In the genomic region with DNA sequence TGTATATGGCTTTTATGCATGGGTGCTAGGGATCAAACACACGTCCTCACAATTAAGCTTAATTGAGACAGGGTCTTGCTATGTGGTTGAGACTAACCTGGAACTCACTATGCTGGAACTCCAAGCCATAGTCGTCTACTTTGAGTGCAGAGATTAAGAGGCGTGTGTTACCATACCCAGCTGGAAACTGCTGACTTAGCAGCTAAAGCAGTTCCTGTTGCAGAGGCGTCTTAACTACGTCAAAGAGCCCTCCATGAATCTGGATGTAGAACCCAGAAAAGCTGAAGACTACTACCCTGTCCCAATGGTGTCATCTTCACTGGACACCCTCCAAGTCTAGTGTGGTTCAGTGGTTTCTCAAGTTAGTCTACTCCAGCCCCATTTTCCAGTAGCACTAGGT, we compare ENCODE assay signal across 37 mouse cellular contexts. TPM values are rescaled to one million over a fixed set of nuclear protein-coding genes. Genes with fewer than 3 reads are reported as not detected.
"Had no signal": no experiment of that assay in that cellular context is flagged by ENCODE, and none has a peak within 500 bp of the region (broad histone marks: within the 10 kb centered on the region; RNA-seq: fewer than 3 reads in every experiment).

No protein-coding gene starts in this region.

- H3K9me3 ChIP-seq: hindbrain, embryonic 10.5 days; hindbrain, embryonic 12.5 days; kidney, embryonic 15.5 days; limb, embryonic 13.5 days; limb, embryonic 15.5 days; liver, embryonic 12.5 days had no signal

- H3K4me2 ChIP-seq: heart, embryonic 11.5 days; hindbrain, embryonic 12.5 days; hindbrain, embryonic 14.5 days; kidney, embryonic 15.5 days; limb, embryonic 13.5 days; limb, embryonic 15.5 days; liver, embryonic 12.5 days had no signal

- H3K27me3 ChIP-seq: hindbrain, embryonic 12.5 days; kidney, embryonic 15.5 days; limb, embryonic 13.5 days had no signal

- H3K9ac ChIP-seq: hindbrain, embryonic 12.5 days; hindbrain, embryonic 14.5 days; kidney, embryonic 15.5 days; limb, embryonic 13.5 days; limb, embryonic 15.5 days; liver, embryonic 12.5 days; liver, embryonic 14.5 days had no signal

- H3K4me3 ChIP-seq: gastrocnemius, adult 2 months; heart, adult 2 months; hindbrain, embryonic 10.5 days; hindbrain, embryonic 12.5 days; kidney, embryonic 15.5 days; limb, embryonic 13.5 days; limb, embryonic 15.5 days; liver, embryonic 12.5 days had no signal

- ATAC-seq: hindbrain, embryonic 16.5 days; intestine, embryonic 16.5 days; liver, embryonic 12.5 days had no signal

- DNase-seq: gastrocnemius, adult 2 months; gastrocnemius, postnatal 10 days; gastrocnemius, postnatal 25 days; heart, adult 2 months; heart, postnatal 10 days; heart, postnatal 4 days; kidney, adult 18-20 months; kidney, adult 9 months; kidney, postnatal 14 days; kidney, postnatal 36 days; layer of hippocampus, adult 9-11 months; layer of hippocampus, postnatal 36 days; left cerebral cortex, postnatal 4 days had no signal

- H3K4me1 ChIP-seq: limb, embryonic 15.5 days had no signal

- H3K27ac ChIP-seq: gastrocnemius, adult 2 months; heart, adult 2 months; hindbrain, embryonic 10.5 days; hindbrain, embryonic 12.5 days; hindbrain, embryonic 14.5 days; kidney, embryonic 15.5 days; kidney, postnatal 0 days; limb, embryonic 13.5 days; limb, embryonic 15.5 days; liver, embryonic 12.5 days; liver, embryonic 14.5 days had no signal

RNA-seq across cellular contexts. Expression of a gene that starts 26.7 kb away (rescaled TPM):
- total RNA-seq: gastrocnemius, adult 2 months; gastrocnemius, postnatal 10 days; gastrocnemius, postnatal 25 days; gastrocnemius, postnatal 4 days; granulocyte monocyte progenitor cell, adult 5-6 weeks; heart, adult 2 months; heart, postnatal 10 days; heart, postnatal 25 days; heart, postnatal 4 days; layer of hippocampus, adult 18-20 months; layer of hippocampus, adult 8-10 months; layer of hippocampus, postnatal 14 days; layer of hippocampus, postnatal 36 days; left cerebral cortex, adult 18-20 months; left cerebral cortex, adult 8-10 months; left cerebral cortex, postnatal 10 days; left cerebral cortex, postnatal 25 days; left cerebral cortex, postnatal 4 days; liver, adult 2 months had no signal
- polyA plus RNA-seq: heart, adult 2 months; heart, embryonic 11.5 days; heart, embryonic 14.5 days; liver, adult 2 months had no signal
